Mouse (Mus musculus): ENCODE results near the gene Cdk2. TPM values are rescaled to one million over a fixed set of nuclear protein-coding genes. Genes with fewer than 3 reads are reported as not detected.

Gene Cdk2
- polyA plus RNA-seq, 1 experiment from 2014 or later = 82.8 TPM

DNA sequence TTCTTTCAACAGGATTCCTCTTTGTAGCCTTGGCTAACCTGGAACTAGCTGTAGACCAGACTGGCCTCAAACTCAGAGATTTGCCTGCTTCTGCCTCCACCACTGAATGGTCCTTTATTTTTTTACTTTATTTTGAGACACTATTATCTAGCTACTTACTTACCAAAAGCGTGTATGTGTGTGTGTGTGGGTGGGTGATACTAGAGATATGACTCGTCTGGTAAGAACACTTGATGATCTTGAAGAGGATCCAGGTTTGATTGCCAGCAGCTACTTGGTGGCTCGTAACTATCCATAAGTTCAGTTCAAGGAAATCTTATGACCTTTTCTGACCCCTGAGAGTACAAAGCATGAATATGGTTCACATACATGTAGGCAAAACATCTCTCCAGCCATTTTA, 39.5 kb downstream of the Cdk2 start:
- H3K4me1 ChIP-seq = peaks cover 52% of the 10 kb centered on the region
- no peak overlapping the region for H3K4me3 ChIP-seq
- H3K9ac ChIP-seq = peak overlapping the region; percentile 12; the same call in 1 of the 2 replicates
- H3K9me3 ChIP-seq (replicated peaks) = no peaks in the 10 kb centered on the region
- WGBS (ENCODE audit: insufficient replicate concordance) = 30% methylated on average over 3 of the region's 3 CpGs
- peaks cover 43% of the 10 kb centered on the region for H3K27me3 ChIP-seq (replicated peaks)
- no peaks in the 10 kb centered on the region for H3K36me3 ChIP-seq
- H3K4me2 ChIP-seq = peak overlapping the region; percentile 42
- peak overlapping the region; percentile 69 for H3K27ac ChIP-seq
- peak; percentile 68 for ATAC-seq

DNA sequence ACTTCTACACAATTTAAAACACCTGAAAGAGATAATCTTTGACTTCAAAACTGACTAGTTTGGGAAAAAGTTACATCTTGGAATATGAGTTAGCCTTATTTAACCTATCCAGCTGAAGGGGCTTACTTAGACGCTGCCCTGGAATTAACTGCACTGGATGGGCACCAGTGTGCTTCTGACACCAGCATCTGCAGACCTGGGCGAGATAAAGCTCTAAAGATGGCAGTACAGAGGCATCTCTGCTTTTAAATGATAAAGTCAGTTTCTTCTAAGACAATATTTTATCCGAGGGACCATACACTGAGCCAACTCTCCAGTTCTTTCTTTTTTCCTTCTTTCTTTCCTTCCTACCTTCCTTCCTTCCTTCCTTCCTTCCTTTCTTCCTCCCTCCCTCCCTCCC, 40.0 kb downstream of the Cdk2 start:
- H3K4me1 ChIP-seq = peaks cover 52% of the 10 kb centered on the region
- peak overlapping the region; percentile 12; the same call in 1 of the 2 replicates for H3K9ac ChIP-seq
- H3K4me3 ChIP-seq = no peak overlapping the region
- no peaks in the 10 kb centered on the region for H3K9me3 ChIP-seq (replicated peaks)
- peaks cover 40% of the 10 kb centered on the region for H3K27me3 ChIP-seq (replicated peaks)
- ATAC-seq = peak; percentile 87
- WGBS (ENCODE audit: insufficient replicate concordance) = 28% methylated on average over 3 of the region's 3 CpGs
- H3K36me3 ChIP-seq = no peaks in the 10 kb centered on the region
- H3K4me2 ChIP-seq = peak overlapping the region; percentile 42
- peak overlapping the region; percentile 69 for H3K27ac ChIP-seq

DNA sequence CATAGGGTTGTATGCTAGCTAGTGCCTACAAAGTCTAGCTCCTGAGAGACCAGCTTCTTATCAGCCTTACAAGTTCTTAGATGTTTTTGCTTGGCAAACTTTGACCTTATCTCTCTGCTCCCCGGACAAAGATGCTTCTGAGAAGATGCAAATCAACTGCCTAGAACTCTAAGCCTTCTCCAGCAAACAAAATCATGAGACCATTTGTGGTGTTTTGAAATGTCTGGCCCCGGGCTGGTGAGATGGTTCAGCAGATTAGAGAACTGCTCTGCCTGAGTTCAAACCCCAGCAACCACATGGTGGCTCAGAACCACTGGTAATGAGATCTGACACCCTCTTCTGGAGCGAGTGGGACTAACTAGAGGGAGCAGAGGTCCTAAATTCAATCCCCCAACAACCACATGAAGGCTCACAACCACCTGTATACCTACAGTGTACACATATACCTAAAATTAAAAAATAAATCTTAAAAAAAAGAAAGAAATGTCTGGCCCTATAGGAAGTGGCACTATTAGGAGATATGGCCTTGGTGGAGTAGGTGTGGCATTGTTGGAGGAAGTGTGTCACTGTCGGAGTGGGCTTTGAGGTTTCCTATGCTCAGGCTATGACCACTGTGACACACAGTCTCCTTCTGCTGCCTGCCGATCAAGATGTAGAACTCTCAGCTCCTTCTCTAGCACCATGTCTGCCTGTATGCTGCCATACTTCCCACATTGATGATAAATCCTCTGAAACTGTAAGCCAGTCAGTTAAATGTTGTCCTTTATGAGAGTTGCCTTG, 41.2 kb downstream of the Cdk2 start:
- no peak for ATAC-seq
- H3K27ac ChIP-seq = 0 out of 2 replicates have a peak overlapping the region, but pooled peaks have one; percentile 31
- 21% methylated on average over 5 of the region's 5 CpGs for WGBS (ENCODE audit: insufficient replicate concordance)
- H3K4me1 ChIP-seq = peaks cover 43% of the 10 kb centered on the region
- H3K9me3 ChIP-seq (replicated peaks) = no peaks in the 10 kb centered on the region
- no peak overlapping the region for H3K9ac ChIP-seq
- no peak overlapping the region; the same call in 1 of the 2 replicates for H3K4me2 ChIP-seq
- no peak overlapping the region for H3K4me3 ChIP-seq
- H3K27me3 ChIP-seq (replicated peaks) = peaks cover 39% of the 10 kb centered on the region
- no peaks in the 10 kb centered on the region for H3K36me3 ChIP-seq

DNA sequence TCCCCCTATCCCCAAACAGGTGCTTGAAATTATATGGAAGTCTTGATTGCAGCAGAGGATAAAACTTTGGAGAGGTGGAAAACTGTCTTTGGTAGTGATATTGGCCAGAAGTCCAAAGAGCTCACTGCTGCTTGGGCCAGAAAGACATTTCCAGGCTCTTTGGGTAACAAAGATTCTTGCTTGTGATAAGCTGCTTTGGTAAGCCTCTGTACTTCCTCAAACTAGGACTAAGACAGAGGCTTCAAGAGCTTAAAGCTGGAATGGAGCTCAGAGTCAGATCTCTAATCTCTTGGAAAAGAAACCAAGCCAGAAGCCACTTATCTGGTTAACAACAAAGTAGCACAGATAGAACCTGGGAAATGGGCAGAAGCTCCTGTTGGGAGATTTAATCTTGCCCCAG, 42.4 kb downstream of the Cdk2 start:
- H3K27me3 ChIP-seq (replicated peaks) = peaks cover 39% of the 10 kb centered on the region
- H3K27ac ChIP-seq = no peak overlapping the region
- no peak for ATAC-seq
- H3K4me3 ChIP-seq = no peak overlapping the region
- H3K36me3 ChIP-seq = no peaks in the 10 kb centered on the region
- no peak overlapping the region for H3K4me2 ChIP-seq
- no peaks in the 10 kb centered on the region for H3K9me3 ChIP-seq (replicated peaks)
- H3K4me1 ChIP-seq = peaks cover 41% of the 10 kb centered on the region
- H3K9ac ChIP-seq = no peak overlapping the region

DNA sequence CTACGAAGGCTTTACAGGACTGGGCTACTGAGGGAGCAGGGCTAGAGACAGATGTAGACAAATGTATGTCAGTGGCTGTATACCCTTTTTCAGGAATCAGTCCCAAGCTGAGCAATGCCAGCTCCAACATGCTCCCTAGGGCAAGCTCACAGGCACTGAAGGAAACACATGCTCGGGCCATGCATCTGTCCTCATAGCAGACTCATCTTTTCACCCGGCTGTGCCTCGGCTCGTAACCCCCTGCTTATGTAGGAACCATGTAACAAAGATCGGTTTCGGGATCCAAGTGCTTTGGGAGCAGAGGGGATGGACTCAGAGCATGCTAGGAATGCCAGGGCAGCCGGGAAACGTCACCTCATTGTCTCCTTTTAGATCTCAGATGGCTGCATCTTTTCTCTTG, 45.3 kb downstream of the Cdk2 start:
- Histone ChIP-seq H3K27ac (no peak overlapping the region), H3K4me2 (no peak overlapping the region), H3K27me3 (replicated peaks) (peaks cover 41% of the 10 kb centered on the region), H3K36me3 (no peaks in the 10 kb centered on the region), H3K9ac (no peak overlapping the region), H3K4me3 (no peak overlapping the region), H3K9me3 (replicated peaks) (no peaks in the 10 kb centered on the region), H3K4me1 (peaks cover 40% of the 10 kb centered on the region)
- ATAC-seq = no peak
- WGBS (ENCODE audit: insufficient replicate concordance) = 42% methylated on average over 9 of the region's 9 CpGs

DNA sequence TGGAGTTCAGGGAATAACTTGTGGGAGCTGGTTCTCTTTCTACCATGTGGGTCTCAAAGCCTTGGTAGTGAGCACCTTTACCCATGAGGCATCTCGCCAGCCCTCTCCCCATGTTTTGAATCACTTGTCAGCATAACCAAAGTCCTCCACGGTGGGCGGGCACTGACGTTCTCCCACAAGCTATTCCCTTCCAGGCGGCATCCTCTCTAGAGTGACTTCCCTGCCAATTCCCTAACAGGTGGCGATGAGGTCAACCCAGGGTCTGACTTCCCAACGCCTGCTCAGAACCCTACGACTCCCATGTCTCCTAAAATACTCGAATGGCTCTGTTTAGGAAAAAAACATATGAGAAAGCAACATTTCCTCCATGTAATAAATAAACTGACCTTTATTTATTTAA, 47.0 kb downstream of the Cdk2 start:
- H3K36me3 ChIP-seq = no peaks in the 10 kb centered on the region
- H3K9ac ChIP-seq = no peak overlapping the region
- 54% methylated on average over 9 of the region's 9 CpGs for WGBS (ENCODE audit: insufficient replicate concordance)
- no peak for ATAC-seq
- no peak overlapping the region for H3K4me2 ChIP-seq
- H3K4me3 ChIP-seq = no peak overlapping the region
- H3K27ac ChIP-seq = no peak overlapping the region
- peaks cover 41% of the 10 kb centered on the region for H3K27me3 ChIP-seq (replicated peaks)
- peaks cover 24% of the 10 kb centered on the region for H3K4me1 ChIP-seq
- H3K9me3 ChIP-seq (replicated peaks) = no peaks in the 10 kb centered on the region

DNA sequence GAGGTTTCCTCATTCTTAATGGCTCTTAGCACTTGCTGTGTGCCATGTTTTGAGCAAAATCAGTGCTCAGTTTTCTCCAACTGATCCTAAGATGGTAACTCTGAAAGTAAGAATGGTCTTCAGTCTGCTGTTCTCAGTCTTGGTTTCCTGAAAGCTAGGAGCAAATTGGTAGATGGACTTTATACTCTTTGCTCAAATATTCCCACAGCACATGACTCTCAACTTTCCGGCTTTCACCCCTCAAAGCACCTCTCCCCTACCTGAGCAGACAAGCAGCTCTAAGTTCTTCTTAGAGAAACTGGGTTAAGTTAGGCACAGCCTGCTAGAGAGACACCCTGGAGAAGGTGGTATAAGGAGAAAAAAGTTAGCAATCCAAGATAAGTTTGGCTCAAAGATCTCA, 48.1 kb downstream of the Cdk2 start:
- Histone ChIP-seq H3K4me3 (no peak overlapping the region), H3K27ac (no peak overlapping the region), H3K9me3 (replicated peaks) (no peaks in the 10 kb centered on the region), H3K9ac (no peak overlapping the region), H3K27me3 (replicated peaks) (peaks cover 41% of the 10 kb centered on the region), H3K36me3 (no peaks in the 10 kb centered on the region), H3K4me2 (no peak overlapping the region), H3K4me1 (peaks cover 17% of the 10 kb centered on the region)
- no peak for ATAC-seq
- 77% methylated on average over 1 of the region's 1 CpGs for WGBS (ENCODE audit: insufficient replicate concordance)

DNA sequence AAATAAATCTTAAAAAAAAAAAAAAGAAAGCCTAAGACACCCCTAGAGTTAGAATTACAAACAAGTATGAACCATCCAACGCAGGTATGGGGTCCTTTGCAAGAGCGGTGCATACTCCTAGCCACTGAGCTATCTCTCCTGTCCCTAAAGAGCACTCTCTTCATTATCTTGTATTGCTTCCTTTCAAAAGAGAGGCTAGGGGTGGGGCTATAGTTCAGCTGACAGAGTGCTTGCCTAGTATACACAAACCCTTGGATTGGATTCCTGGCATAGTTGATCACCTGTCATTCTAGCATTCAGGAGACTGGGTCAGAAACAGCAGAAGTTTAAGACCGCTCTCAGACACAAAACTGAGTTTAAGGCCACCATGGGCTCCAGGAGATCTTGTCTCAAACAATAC, 49.6 kb downstream of the Cdk2 start:
- Histone ChIP-seq H3K27me3 (replicated peaks) (peaks cover 32% of the 10 kb centered on the region), H3K4me1 (peaks cover 17% of the 10 kb centered on the region), H3K27ac (no peak overlapping the region), H3K9ac (no peak overlapping the region), H3K9me3 (replicated peaks) (no peaks in the 10 kb centered on the region), H3K4me2 (no peak overlapping the region), H3K4me3 (no peak overlapping the region), H3K36me3 (no peaks in the 10 kb centered on the region)
- 35% methylated on average over 3 of the region's 3 CpGs for WGBS (ENCODE audit: insufficient replicate concordance)
- peak; percentile 77 for ATAC-seq

DNA sequence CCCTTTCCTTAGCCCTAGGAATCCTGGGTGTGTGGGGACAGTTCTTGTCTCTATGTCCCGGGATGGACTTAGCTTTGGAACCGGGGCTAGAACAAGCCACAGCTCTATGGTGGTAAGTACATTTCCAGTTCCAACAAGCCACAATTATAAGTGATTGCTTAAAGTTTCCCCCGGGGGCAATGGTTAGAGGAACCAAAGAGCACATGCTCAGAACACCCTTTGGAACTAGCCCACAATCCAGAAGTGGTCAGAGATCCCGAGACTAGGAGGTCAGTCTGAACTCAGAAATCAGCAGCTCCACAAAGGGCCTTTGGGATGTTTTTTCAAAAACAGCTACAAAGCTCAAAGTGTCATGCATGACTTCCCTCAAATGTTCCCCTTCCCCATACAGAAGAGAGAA, 51.0 kb downstream of the Cdk2 start:
- 56% methylated on average over 4 of the region's 4 CpGs for WGBS (ENCODE audit: insufficient replicate concordance)
- Histone ChIP-seq H3K27me3 (replicated peaks) (peaks cover 21% of the 10 kb centered on the region), H3K4me2 (no peak overlapping the region), H3K27ac (no peak overlapping the region), H3K4me1 (peaks cover 17% of the 10 kb centered on the region), H3K4me3 (no peak overlapping the region), H3K9ac (no peak overlapping the region), H3K36me3 (no peaks in the 10 kb centered on the region), H3K9me3 (replicated peaks) (no peaks in the 10 kb centered on the region)
- no peak for ATAC-seq

Other genes starting within 250 kb of the Cdk2 start
- gene Smarcc2, start 245.8 kb downstream of the Cdk2 start, polyA plus RNA-seq (2016; fragmentation: Nextera tagmentation; extraction: Ambion mirVana) = 34.9 and 40.3 TPM in 2 replicates
- 533 and 540 TPM in 2 replicates for gene Myl6, start 210.9 kb downstream of the Cdk2 start, polyA plus RNA-seq (2016; fragmentation: Nextera tagmentation; extraction: Ambion mirVana)
- gene Myl6b, start 206.3 kb downstream of the Cdk2 start, polyA plus RNA-seq (2016; fragmentation: Nextera tagmentation; extraction: Ambion mirVana) = 1.3 and 1.6 TPM in 2 replicates
- 15.0 and 16.0 TPM in 2 replicates for gene Esyt1, start 179.2 kb downstream of the Cdk2 start, polyA plus RNA-seq (2016; fragmentation: Nextera tagmentation; extraction: Ambion mirVana)
- 7.7 and 8.1 TPM in 2 replicates for gene Zc3h10, start 157.3 kb downstream of the Cdk2 start, polyA plus RNA-seq (2016; fragmentation: Nextera tagmentation; extraction: Ambion mirVana)
- gene Rpl41, start 155.7 kb downstream of the Cdk2 start, polyA plus RNA-seq (2016; fragmentation: Nextera tagmentation; extraction: Ambion mirVana) = 2,924 and 3,037 TPM in 2 replicates
- gene Pa2g4, start 139.0 kb downstream of the Cdk2 start, polyA plus RNA-seq (2016; fragmentation: Nextera tagmentation; extraction: Ambion mirVana) = 233 and 242 TPM in 2 replicates
- 1.8 TPM in 2 replicates for gene Erbb3, start 115.4 kb downstream of the Cdk2 start, polyA plus RNA-seq (2016; fragmentation: Nextera tagmentation; extraction: Ambion mirVana)
- gene Rps26, start 78.3 kb downstream of the Cdk2 start, polyA plus RNA-seq (2016; fragmentation: Nextera tagmentation; extraction: Ambion mirVana) = 555 and 561 TPM in 2 replicates
- 0.41 and 0.42 TPM in 2 replicates for gene Ikzf4, start 59.0 kb downstream of the Cdk2 start, polyA plus RNA-seq (2016; fragmentation: Nextera tagmentation; extraction: Ambion mirVana)
- 10.4 and 10.5 TPM in 2 replicates for gene Suox, start 31.0 kb downstream of the Cdk2 start, polyA plus RNA-seq (2016; fragmentation: Nextera tagmentation; extraction: Ambion mirVana)
- 34.2 and 34.7 TPM in 2 replicates for gene Rab5b, start 8.8 kb downstream of the Cdk2 start, polyA plus RNA-seq (2016; fragmentation: Nextera tagmentation; extraction: Ambion mirVana)
- gene Pmel, start 836 bp downstream of the Cdk2 start, polyA plus RNA-seq (2016; fragmentation: Nextera tagmentation; extraction: Ambion mirVana) = 0.36 and 0.43 TPM in 2 replicates
- 2.8 TPM in 2 replicates for gene Dgka, start 39.8 kb upstream of the Cdk2 start, polyA plus RNA-seq (2016; fragmentation: Nextera tagmentation; extraction: Ambion mirVana)
- gene Pym1, start 42.9 kb upstream of the Cdk2 start, polyA plus RNA-seq (2016; fragmentation: Nextera tagmentation; extraction: Ambion mirVana) = 25.8 and 26.8 TPM in 2 replicates
- gene Mmp19, start 85.9 kb upstream of the Cdk2 start, polyA plus RNA-seq (2016; fragmentation: Nextera tagmentation; extraction: Ambion mirVana) = 5.5 and 6.8 TPM in 2 replicates
- 27.9 and 29.1 TPM in 2 replicates for gene Dnajc14, start 99.0 kb upstream of the Cdk2 start, polyA plus RNA-seq (2016; fragmentation: Nextera tagmentation; extraction: Ambion mirVana)
- gene Tmem198b, start 99.3 kb upstream of the Cdk2 start, polyA plus RNA-seq (2016; fragmentation: Nextera tagmentation; extraction: Ambion mirVana) = 3.7 and 3.9 TPM in 2 replicates
- 154 and 161 TPM in 2 replicates for gene Sarnp, start 112.3 kb upstream of the Cdk2 start, polyA plus RNA-seq (2016; fragmentation: Nextera tagmentation; extraction: Ambion mirVana)
- 82.5 and 85.8 TPM in 2 replicates for gene Ormdl2, start 116.6 kb upstream of the Cdk2 start, polyA plus RNA-seq (2016; fragmentation: Nextera tagmentation; extraction: Ambion mirVana)
- gene Gdf11, start 186.7 kb upstream of the Cdk2 start, polyA plus RNA-seq (2016; fragmentation: Nextera tagmentation; extraction: Ambion mirVana) = 1.8 and 1.9 TPM in 2 replicates
- 127 and 129 TPM in 2 replicates for gene Cd63, start 196.0 kb upstream of the Cdk2 start, polyA plus RNA-seq (2016; fragmentation: Nextera tagmentation; extraction: Ambion mirVana)
- 8.2 and 9.0 TPM in 2 replicates for gene Rdh5, start 217.9 kb upstream of the Cdk2 start, polyA plus RNA-seq (2016; fragmentation: Nextera tagmentation; extraction: Ambion mirVana)
- 82.5 and 83.0 TPM in 2 replicates for gene Bloc1s1, start 219.0 kb upstream of the Cdk2 start, polyA plus RNA-seq (2016; fragmentation: Nextera tagmentation; extraction: Ambion mirVana)
- 0.12 and 0.17 TPM in 2 replicates for gene Itga7, start 228.8 kb upstream of the Cdk2 start, polyA plus RNA-seq (2016; fragmentation: Nextera tagmentation; extraction: Ambion mirVana)

All from liver, embryonic 12.5 days (tissue).